Mouse (Mus musculus) thymus, adult 2 months (tissue): ENCODE measurements around the gene Shc1. TPM values are rescaled to one million over a fixed set of nuclear protein-coding genes. Genes with fewer than 3 reads are reported as not detected.

ENCODE experiments used
- DNase-seq: peaks from one replicate; pipeline ENCODE4 v3.0.0; 2021
- H3K27ac ChIP-seq: fragments of 200-500 bp; 2 replicates; pipeline ENCODE4 v1.5.1; 2012; ENCODE audit warnings: low read length, control low read depth; ENCODE audit not compliant: control insufficient read depth, insufficient read depth
- H3K27me3 ChIP-seq: fragments of 200-500 bp; 2 replicates; pipeline ENCODE4 v1.6.1; 2012; ENCODE audit warnings: mild to moderate bottlenecking, low read length, moderate library complexity, mixed read lengths; ENCODE audit not compliant: control insufficient read depth, insufficient read depth
- H3K36me3 ChIP-seq: fragments of 200-500 bp; 2 replicates; pipeline ENCODE4 v1.6.1; 2012; ENCODE audit warnings: mild to moderate bottlenecking, low read length, moderate library complexity; ENCODE audit not compliant: control insufficient read depth, insufficient read depth
- H3K4me1 ChIP-seq: fragments of 200-500 bp; replicated peaks from 2 replicates; pipeline ENCODE4 v1.6.1; 2012; ENCODE audit warnings: low read length; ENCODE audit not compliant: control insufficient read depth, insufficient read depth
- H3K4me3 ChIP-seq: fragments of 200-500 bp; 2 replicates; pipeline ENCODE4 v1.5.1; 2012; ENCODE audit warnings: mild to moderate bottlenecking, low read length, control low read depth, moderate library complexity; ENCODE audit not compliant: control insufficient read depth, insufficient read depth
- CTCF ChIP-seq: fragments of 200-500 bp; IDR thresholded peaks from 2 replicates; pipeline ENCODE4 v1.5.1; 2012; ENCODE audit warnings: mild to moderate bottlenecking, control low read depth, low read length, moderate library complexity, borderline replicate concordance; ENCODE audit not compliant: control insufficient read depth, poor library complexity, insufficient read depth; ENCODE audit errors: extremely low read depth
- POLR2A ChIP-seq: fragments of 200-500 bp; IDR thresholded peaks from 2 replicates; pipeline ENCODE4 v1.6.1; 2012; ENCODE audit warnings: mild to moderate bottlenecking, low read length, control low read depth, moderate library complexity; ENCODE audit not compliant: control insufficient read depth, poor library complexity, insufficient read depth; ENCODE audit errors: extremely low read depth
- WGBS: fragments of 180-500 bp; shearing (Covaris S2); methylation state at CpG from one replicate; pipeline ENCODE4 v1.1.7; 2018; 5-methylcytosine and 5-hydroxymethylcytosine counted together
- polyA plus RNA-seq: library from polyadenylated mRNA; depleted of rRNA; stranded (reverse); fragments of >200 nt; gene quantifications from 2 replicates; pipeline ENCODE4 v1.2.3, GENCODE M21; 2012

Gene Shc1
- polyA plus RNA-seq, 1 experiment: 89.9 TPM

GRCm38 (mm10) chr3:89417131-89417530 is 1.1 kb upstream of the Shc1 start:
- H3K27me3 ChIP-seq: no peaks in the 10 kb centered on the region
- TF ChIP-seq CTCF (no peak), POLR2A (no peak)
- no peaks in the 10 kb centered on the region for H3K36me3 ChIP-seq
- no peak overlapping the region for H3K4me3 ChIP-seq
- no peak overlapping the region for H3K27ac ChIP-seq
- H3K4me1 ChIP-seq: peaks cover 9% of the 10 kb centered on the region
- WGBS: 27% methylated on average over 2 of the region's 2 CpGs
- DNase-seq: no peak

- Histone ChIP-seq H3K4me3 (peak overlapping the region; percentile 62), H3K27me3 (no peaks in the 10 kb centered on the region), H3K27ac (no peak overlapping the region), H3K36me3 (no peaks in the 10 kb centered on the region), H3K4me1 (peaks cover 9% of the 10 kb centered on the region)
- TF ChIP-seq CTCF (no peak), POLR2A (no peak)
- DNase-seq: no peak
- whole genome bisulfite sequencing: under 1% methylated on average over 20 of the region's 20 CpGs
Observed at GRCm38 (mm10) chr3:89417840-89418169, 438 bp upstream of the Shc1 start.

GRCm38 (mm10) chr3:89418861-89419250 is 613 bp downstream of the Shc1 start:
- peak overlapping the region; percentile 64; the same call in 1 of the 2 replicates for H3K27ac ChIP-seq
- H3K4me3 ChIP-seq: peak overlapping the region; percentile 62
- WGBS: under 1% methylated on average over 16 of the region's 16 CpGs
- no peak for DNase-seq
- H3K4me1 ChIP-seq: peaks cover 9% of the 10 kb centered on the region
- TF ChIP-seq POLR2A: 0 out of 2 replicates have a peak, but pooled peaks have one; percentile 14
- no peak for TF ChIP-seq CTCF
- no peaks in the 10 kb centered on the region for H3K27me3 ChIP-seq
- peaks cover 5% of the 10 kb centered on the region for H3K36me3 ChIP-seq

GRCm38 (mm10) chr3:89419571-89419970 is 1.3 kb downstream of the Shc1 start:
- DNase-seq: no peak
- Histone ChIP-seq H3K27me3 (no peaks in the 10 kb centered on the region), H3K27ac (no peak overlapping the region), H3K4me3 (no peak overlapping the region; the same call in 1 of the 2 replicates), H3K4me1 (peaks cover 9% of the 10 kb centered on the region), H3K36me3 (peaks cover 12% of the 10 kb centered on the region)
- TF ChIP-seq POLR2A (no peak), CTCF (no peak)
- WGBS: 44% methylated on average over 9 of the region's 9 CpGs

- WGBS: 75% methylated on average over 3 of the region's 3 CpGs
- TF ChIP-seq POLR2A: no peak
- no peak for TF ChIP-seq CTCF
- Histone ChIP-seq H3K27ac (no peak overlapping the region), H3K27me3 (no peaks in the 10 kb centered on the region), H3K36me3 (peaks cover 16% of the 10 kb centered on the region), H3K4me3 (no peak overlapping the region), H3K4me1 (peaks cover 9% of the 10 kb centered on the region)
- DNase-seq: no peak
Observed at GRCm38 (mm10) chr3:89419981-89420380, 1.7 kb downstream of the Shc1 start.

GRCm38 (mm10) chr3:89420421-89420820 is 2.2 kb downstream of the Shc1 start:
- no peak overlapping the region for H3K27ac ChIP-seq
- H3K4me1 ChIP-seq: peaks cover 9% of the 10 kb centered on the region
- H3K4me3 ChIP-seq: no peak overlapping the region
- 70% methylated on average over 2 of the region's 2 CpGs for WGBS
- DNase-seq: no peak
- TF ChIP-seq CTCF: no peak
- TF ChIP-seq POLR2A: no peak
- H3K27me3 ChIP-seq: no peaks in the 10 kb centered on the region
- H3K36me3 ChIP-seq: peaks cover 18% of the 10 kb centered on the region

- no peak overlapping the region for H3K4me3 ChIP-seq
- peaks cover 18% of the 10 kb centered on the region for H3K36me3 ChIP-seq
- H3K27me3 ChIP-seq: no peaks in the 10 kb centered on the region
- peaks cover 9% of the 10 kb centered on the region for H3K4me1 ChIP-seq
- no peak for DNase-seq
- no peak overlapping the region for H3K27ac ChIP-seq
- 62% methylated on average over 11 of the region's 11 CpGs for WGBS
- TF ChIP-seq CTCF (no peak), POLR2A (no peak)
Observed at GRCm38 (mm10) chr3:89421002-89421774, 2.9 kb downstream of the Shc1 start.
